Mouse (Mus musculus) layer of hippocampus, adult 8-10 months (tissue): Measurements from ENCODE around the gene Sirt5. TPM values are rescaled to one million over a fixed set of nuclear protein-coding genes. Genes with fewer than 3 reads are reported as not detected.

Experiments used
- DNase-seq, 2 experiments: peaks; one replicate each; pipeline ENCODE4 v3.0.0; 2022; ENCODE audit warnings: low spot score in 2 of 2
- total RNA-seq, 4 experiments: library from RNA; stranded (reverse); gene quantifications; 2 replicates each; pipeline ENCODE4 v1.2.4; 2022

Gene Sirt5
- total RNA-seq, 4 experiments from 2014 or later: 18.4 to 25.4 (median 19.5) TPM

- no peak for DNase-seq
Observed at GRCm38 (mm10) chr13:43372892-43373291, 7.6 kb downstream of the Sirt5 start.

- no peak for DNase-seq
Observed at GRCm38 (mm10) chr13:43374205-43374604, 8.9 kb downstream of the Sirt5 start.

- DNase-seq: no peak
Observed at GRCm38 (mm10) chr13:43374918-43375432, 9.7 kb downstream of the Sirt5 start.

GRCm38 (mm10) chr13:43379989-43380388, 14.7 kb downstream of the Sirt5 start:
- DNase-seq: no peak

GRCm38 (mm10) chr13:43385321-43385720, 20.0 kb downstream of the Sirt5 start:
- no peak for DNase-seq

- no peak for DNase-seq
Observed at GRCm38 (mm10) chr13:43397700-43398296, 32.5 kb downstream of the Sirt5 start.

- peak; percentile 91 to 96 for DNase-seq
Observed at GRCm38 (mm10) chr13:43398297-43399080, 33.2 kb downstream of the Sirt5 start, which contains the start of gene Nol7. TSS of gene Nol7 (plus strand) at chr13:43398390.

GRCm38 (mm10) chr13:43399576-43399975, 34.3 kb downstream of the Sirt5 start:
- no peak for DNase-seq

- no peak for DNase-seq
Observed at GRCm38 (mm10) chr13:43412311-43412710, 47.0 kb downstream of the Sirt5 start.

- no peak for DNase-seq
Observed at GRCm38 (mm10) chr13:43413611-43414010, 48.3 kb downstream of the Sirt5 start.

- DNase-seq: no peak
Observed at GRCm38 (mm10) chr13:43415249-43415648, 50.0 kb downstream of the Sirt5 start.

GRCm38 (mm10) chr13:43428436-43428835, 63.1 kb downstream of the Sirt5 start:
- DNase-seq: no peak

- DNase-seq: no peak
Observed at GRCm38 (mm10) chr13:43433395-43433794, 68.1 kb downstream of the Sirt5 start.

- DNase-seq: no peak
Observed at GRCm38 (mm10) chr13:43440376-43440775, 75.1 kb downstream of the Sirt5 start.

- DNase-seq: peak in 1 of 2 experiments; percentile 15
Observed at GRCm38 (mm10) chr13:43442551-43442950, 77.3 kb downstream of the Sirt5 start.

- no peak for DNase-seq
Observed at GRCm38 (mm10) chr13:43443706-43444105, 78.4 kb downstream of the Sirt5 start.

GRCm38 (mm10) chr13:43444717-43445116, 79.4 kb downstream of the Sirt5 start:
- no peak for DNase-seq

Other genes with a start within 250 kb of the Sirt5 start
- gene Tbc1d7, start 194.0 kb upstream of the Sirt5 start, total RNA-seq: 10 to 100 TPM; 25.9 to 30.3 (median 27.8) TPM
- 100 to 1,000 TPM in 2 of 4 experiments, 10 to 100 TPM in 2; 77.4 to 104 (median 91.8) TPM for gene Gfod1, start 61.3 kb upstream of the Sirt5 start, total RNA-seq
- gene Nol7, start 32.9 kb downstream of the Sirt5 start, total RNA-seq: 10 to 100 TPM; 71.6 to 79.7 (median 73.1) TPM
- 100 to 1,000 TPM in 2 of 4 experiments, 10 to 100 TPM in 2; 89.6 to 111 (median 99.4) TPM for gene Ranbp9, start 115.8 kb downstream of the Sirt5 start, total RNA-seq
- gene Mcur1, start 194.7 kb downstream of the Sirt5 start, total RNA-seq: 10 to 100 TPM; 21.4 to 34.0 (median 27.0) TPM